Mouse (Mus musculus) CD4-positive helper T cell, adult 2 months (primary cell): ENCODE results near the gene Rnase13.

ENCODE experiments used
- DNase-seq: peaks from one replicate; pipeline ENCODE4 v3.0.0-alpha.2; 2012; ENCODE audit warnings: low read depth, missing footprints, low spot score

Gene Rnase13

DNA sequence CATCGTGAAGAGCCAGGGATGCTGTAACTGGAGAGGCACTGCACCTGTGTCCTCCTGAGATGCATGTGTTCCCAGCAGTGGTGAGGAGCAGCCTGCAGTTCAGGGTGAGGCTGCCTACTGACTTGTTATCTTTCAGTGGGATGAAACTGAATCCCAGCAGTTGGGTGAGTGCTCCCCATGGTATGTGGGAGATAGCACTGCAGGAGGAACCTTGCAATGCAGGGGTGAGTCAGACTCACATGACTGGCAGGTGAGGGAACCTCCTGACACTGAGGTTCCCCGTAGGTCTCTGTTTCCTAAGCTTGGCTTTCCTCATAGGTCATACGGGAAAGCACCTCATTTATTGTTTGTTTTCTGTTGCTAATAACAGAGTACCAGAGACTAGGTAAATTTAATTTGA lies 45.1 kb downstream of the Rnase13 start:
- DNase-seq, result no peak

GRCm38 (mm10) chr14:51871741-51872140 lies 50.8 kb downstream of the Rnase13 start:
- DNase-seq, result no peak
